Mouse (Mus musculus) liver, adult 2 months (tissue): ENCODE data around the gene Efemp2. TPM values are rescaled to one million over a fixed set of nuclear protein-coding genes. Genes with fewer than 3 reads are reported as not detected.
A peak's percentile ranks its signal among the peaks of the same experiment; 100 is the strongest.

Experiments
- DNase-seq: peaks from one replicate; pipeline ENCODE4 v3.0.0-alpha.2; 2011; ENCODE audit warnings: low read depth, low spot score; ENCODE audit errors: extremely low read depth
- H3K27ac ChIP-seq: fragments of 200-500 bp; replicated peaks from 2 replicates; pipeline ENCODE4 v1.5.1; 2012; ENCODE audit warnings: low read depth, mild to moderate bottlenecking, control low read depth, inconsistent platforms, low read length; ENCODE audit not compliant: insufficient read depth
- H3K27me3 ChIP-seq: fragments of 200-500 bp; 2 replicates; pipeline ENCODE4 v1.6.1; 2012; ENCODE audit warnings: mild to moderate bottlenecking, moderate library complexity, low read length, inconsistent platforms; ENCODE audit not compliant: control insufficient read depth, insufficient read depth
- H3K36me3 ChIP-seq: fragments of 200-500 bp; 2 replicates; pipeline ENCODE4 v1.6.1; 2012; ENCODE audit warnings: low read length, inconsistent platforms; ENCODE audit not compliant: control insufficient read depth, insufficient read depth
- H3K4me1 ChIP-seq: fragments of 200-500 bp; 2 replicates; pipeline ENCODE4 v1.6.1; 2011; ENCODE audit warnings: low read length; ENCODE audit not compliant: control insufficient read depth, insufficient read depth
- H3K4me3 ChIP-seq: fragments of 200-500 bp; 2 replicates; pipeline ENCODE4 v1.5.1; 2011; ENCODE audit warnings: low read depth, mild to moderate bottlenecking, control low read depth, low read length, moderate library complexity; ENCODE audit not compliant: insufficient read depth
- H3K79me2 ChIP-seq: fragments of 200-500 bp; 2 replicates; pipeline ENCODE4 v1.6.1; 2012; ENCODE audit warnings: inconsistent platforms, mild to moderate bottlenecking, low read length, moderate library complexity; ENCODE audit not compliant: control insufficient read depth, insufficient read depth
- H3K9ac ChIP-seq: fragments of 200-500 bp; 2 replicates; pipeline ENCODE4 v1.6.1; 2012; ENCODE audit warnings: low read depth, mild to moderate bottlenecking, control low read depth, inconsistent platforms, low read length
- CTCF ChIP-seq: fragments of 200-500 bp; IDR thresholded peaks from 2 replicates; pipeline ENCODE4 v1.5.1; 2011; ENCODE audit warnings: low read depth, low read length, control low read depth
- POLR2A ChIP-seq: fragments of 200-500 bp; IDR thresholded peaks from 2 replicates; pipeline ENCODE4 v1.6.1; 2011; ENCODE audit warnings: low read length, control low read depth; ENCODE audit not compliant: insufficient read depth; ENCODE audit errors: extremely low read depth
- WGBS: fragments of 180-500 bp; shearing (Covaris S2); methylation state at CpG from one replicate; pipeline ENCODE4 v1.1.7; 2018; 5-methylcytosine and 5-hydroxymethylcytosine counted together
- polyA plus RNA-seq: library from polyadenylated mRNA; depleted of rRNA; stranded (reverse); fragments of >200 nt; gene quantifications from 2 replicates; pipeline ENCODE4 v1.2.3, GENCODE M21; 2012
- total RNA-seq: library from RNA; depleted of rRNA; stranded (reverse); fragments of >200 nt; gene quantifications from 2 replicates; pipeline ENCODE4 v1.2.3, GENCODE M21; 2014

Gene Efemp2
- total and polyA plus RNA-seq, 2 experiments, result 4.3 to 7.7 TPM

- TF ChIP-seq CTCF (no peak), POLR2A (no peak)
- Histone ChIP-seq H3K4me1 (peaks cover 5% of the 10 kb centered on the region), H3K27me3 (peaks cover 16% of the 10 kb centered on the region), H3K4me3 (no peak overlapping the region), H3K9ac (no peak overlapping the region), H3K27ac (no peak overlapping the region), H3K79me2 (no peaks in the 10 kb centered on the region), H3K36me3 (no peaks in the 10 kb centered on the region)
- no peak for DNase-seq
- WGBS, result 9% methylated on average over 36 of the region's 36 CpGs
These were observed 25.2 kb upstream of the Efemp2 start for GRCm38 (mm10) chr19:5448354-5449150.

GRCm38 (mm10) chr19:5449673-5450072, 24.1 kb upstream of the Efemp2 start:
- Histone ChIP-seq H3K4me3 (no peak overlapping the region), H3K27ac (no peak overlapping the region), H3K79me2 (no peaks in the 10 kb centered on the region), H3K9ac (no peak overlapping the region), H3K4me1 (peaks cover 5% of the 10 kb centered on the region), H3K27me3 (peaks cover 16% of the 10 kb centered on the region), H3K36me3 (no peaks in the 10 kb centered on the region)
- no peak for DNase-seq
- no peak for TF ChIP-seq POLR2A
- TF ChIP-seq CTCF, result no peak
- WGBS, result 80% methylated on average over 3 of the region's 3 CpGs

- H3K4me1 ChIP-seq, result peaks cover 7% of the 10 kb centered on the region
- H3K4me3 ChIP-seq, result no peak overlapping the region
- peaks cover 16% of the 10 kb centered on the region for H3K27me3 ChIP-seq
- H3K9ac ChIP-seq, result no peak overlapping the region
- no peak for TF ChIP-seq CTCF
- TF ChIP-seq POLR2A, result no peak
- DNase-seq, result no peak
- H3K27ac ChIP-seq, result no peak overlapping the region
- 74% methylated on average over 6 of the region's 6 CpGs for WGBS
- H3K79me2 ChIP-seq, result peaks cover 8% of the 10 kb centered on the region; the same call in 1 of the 2 replicates
- H3K36me3 ChIP-seq, result no peaks in the 10 kb centered on the region
These were observed 22.0 kb upstream of the Efemp2 start for GRCm38 (mm10) chr19:5451766-5452165.

GRCm38 (mm10) chr19:5455037-5455436, 18.7 kb upstream of the Efemp2 start:
- TF ChIP-seq POLR2A (no peak), CTCF (no peak)
- 66% methylated on average over 12 of the region's 12 CpGs for whole genome bisulfite sequencing
- no peak overlapping the region for H3K27ac ChIP-seq
- no peak overlapping the region for H3K9ac ChIP-seq
- H3K4me3 ChIP-seq, result no peak overlapping the region
- H3K27me3 ChIP-seq, result no peaks in the 10 kb centered on the region
- DNase-seq, result no peak
- peaks cover 7% of the 10 kb centered on the region for H3K4me1 ChIP-seq
- peaks cover 11% of the 10 kb centered on the region; the same call in 1 of the 2 replicates for H3K79me2 ChIP-seq
- no peaks in the 10 kb centered on the region for H3K36me3 ChIP-seq

- H3K9ac ChIP-seq, result no peak overlapping the region
- 53% methylated on average over 8 of the region's 8 CpGs for WGBS
- H3K4me3 ChIP-seq, result peak overlapping the region; percentile 2; the same call in 1 of the 2 replicates
These were observed 18.2 kb upstream of the Efemp2 start for GRCm38 (mm10) chr19:5455568-5455967.

More at GRCm38 (mm10) chr19:5455568-5455967, 18.2 kb upstream of the Efemp2 start:
- Histone ChIP-seq H3K36me3 (no peaks in the 10 kb centered on the region), H3K79me2 (peaks cover 11% of the 10 kb centered on the region; the same call in 1 of the 2 replicates), H3K4me1 (peaks cover 7% of the 10 kb centered on the region), H3K27me3 (no peaks in the 10 kb centered on the region), H3K27ac (peak overlapping the region; percentile 26; the same call in 1 of the 2 replicates)
- no peak for DNase-seq
- TF ChIP-seq POLR2A, result no peak
- no peak for TF ChIP-seq CTCF
